Mouse (Mus musculus) heart, adult 11 months (tissue): ENCODE data around the gene Slc19a2.
A peak's percentile ranks its signal among the peaks of the same experiment; 100 is the strongest.

Experiments
- DNase-seq: peaks from one replicate; pipeline ENCODE4 v3.0.0; 2022

Slc19a2 gene

GRCm38 (mm10) chr1:164254836-164255235 lies 6.0 kb downstream of the Slc19a2 start:
- DNase-seq = no peak

DNA sequence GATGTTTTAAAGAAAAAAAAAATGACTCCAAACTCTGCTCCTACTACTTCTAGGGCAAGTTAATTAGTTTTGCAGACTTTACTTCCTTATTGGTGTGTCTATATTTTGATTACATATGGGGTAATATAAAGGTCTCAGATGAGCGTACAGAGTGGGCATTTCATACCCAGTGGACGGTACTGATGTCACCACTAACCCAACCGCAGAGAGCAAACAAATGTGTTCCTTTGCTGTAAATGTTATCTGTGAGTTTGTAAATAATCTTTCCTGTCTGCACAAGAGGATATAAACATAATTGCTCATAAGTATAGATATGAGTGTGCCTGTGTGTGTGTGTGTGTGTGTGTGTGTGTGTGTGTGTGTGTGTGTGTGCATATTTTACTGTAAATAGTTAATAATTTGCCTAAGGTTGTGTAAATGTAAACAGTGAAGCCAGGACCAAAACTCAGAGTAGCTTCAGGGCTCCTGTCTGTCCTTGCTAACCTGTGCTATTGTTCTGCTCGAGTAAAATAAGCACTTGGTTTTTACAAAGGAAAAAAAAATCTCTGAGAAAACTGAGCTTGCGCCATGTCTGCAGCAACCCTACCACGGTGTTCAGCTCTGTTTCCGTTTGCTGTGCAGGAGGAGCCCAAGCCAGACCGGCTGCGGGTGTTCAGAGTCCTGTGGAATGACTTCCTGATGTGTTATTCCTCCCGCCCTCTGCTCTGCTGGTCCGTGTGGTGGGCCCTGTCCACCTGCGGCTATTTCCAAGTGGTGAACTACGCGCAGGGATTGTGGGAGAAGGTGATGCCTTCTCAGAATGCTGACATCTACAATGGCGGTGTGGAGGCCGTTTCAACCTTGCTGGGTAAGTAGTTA lies 11.6 kb downstream of the Slc19a2 start:
- DNase-seq = no peak

- peak; percentile 92 for DNase-seq
Observed at GRCm38 (mm10) chr1:164261553-164261952, 12.7 kb downstream of the Slc19a2 start.

GRCm38 (mm10) chr1:164270941-164271340 lies 22.1 kb downstream of the Slc19a2 start:
- DNase-seq = no peak

GRCm38 (mm10) chr1:164273659-164274058 lies 24.8 kb downstream of the Slc19a2 start:
- no peak for DNase-seq

- DNase-seq = peak; percentile 100
Observed at GRCm38 (mm10) chr1:164275455-164275954, 26.7 kb downstream of the Slc19a2 start, which contains the start of gene Ccdc181. Gene Ccdc181, plus strand, starts transcription at chr1:164275585.

DNA sequence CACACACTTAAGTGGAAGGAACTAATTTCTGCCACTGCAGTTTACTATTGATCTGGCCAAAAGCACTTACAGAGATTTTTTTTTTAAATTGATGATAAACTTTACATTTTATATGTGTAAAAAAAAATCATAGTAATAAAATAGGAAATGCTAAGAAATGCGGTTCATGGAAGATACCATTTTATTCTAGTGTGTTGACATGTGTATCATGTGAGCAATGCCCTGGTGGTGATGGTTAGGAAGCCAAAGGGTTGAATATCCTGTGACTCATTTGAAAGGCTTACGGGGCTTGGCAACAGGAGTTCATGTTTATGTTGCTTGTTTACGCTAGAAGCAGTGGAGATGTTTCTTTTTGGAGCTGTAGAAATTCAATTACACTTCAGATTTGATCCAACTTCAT lies 27.7 kb downstream of the Slc19a2 start:
- no peak for DNase-seq

DNA sequence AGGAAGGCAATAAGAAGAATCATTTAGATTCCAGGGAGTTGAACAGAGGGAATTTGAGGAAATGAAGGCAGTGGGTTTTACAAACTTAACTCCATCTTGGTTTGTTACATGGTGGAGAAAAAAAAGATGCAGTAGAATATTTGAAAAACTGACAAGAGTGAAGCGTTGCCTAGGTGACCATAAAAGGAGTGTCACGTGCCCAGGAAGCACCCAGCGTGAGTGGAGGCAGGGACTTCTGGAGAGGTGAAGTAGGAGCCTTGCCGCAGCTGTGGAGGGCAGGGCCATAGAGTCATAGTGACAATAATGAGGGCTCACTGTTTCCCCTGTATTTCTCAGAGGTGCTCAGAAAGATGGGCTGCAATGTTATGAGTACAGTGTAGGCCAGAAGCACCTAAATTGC lies 30.5 kb downstream of the Slc19a2 start:
- no peak for DNase-seq

DNA sequence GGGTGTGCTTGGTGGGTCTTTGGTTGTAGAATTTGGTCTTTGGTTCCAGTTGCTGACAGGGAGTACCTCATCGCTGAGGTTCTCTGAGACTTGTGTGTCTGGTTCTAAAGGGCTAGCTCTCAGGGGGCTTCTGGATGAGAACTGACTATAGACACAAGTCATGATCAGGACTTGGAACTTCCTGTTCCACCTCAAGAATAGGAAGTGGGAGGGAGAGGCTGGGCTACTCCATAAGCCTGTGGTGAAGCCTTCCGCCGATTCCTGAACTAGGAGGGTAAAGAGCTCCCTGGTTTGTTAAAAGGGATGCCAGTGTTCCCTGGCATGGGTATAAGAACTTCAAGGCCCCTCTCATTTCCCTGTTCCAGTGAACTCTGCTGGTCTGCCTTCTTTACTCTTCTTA lies 35.2 kb downstream of the Slc19a2 start:
- no peak for DNase-seq

DNA sequence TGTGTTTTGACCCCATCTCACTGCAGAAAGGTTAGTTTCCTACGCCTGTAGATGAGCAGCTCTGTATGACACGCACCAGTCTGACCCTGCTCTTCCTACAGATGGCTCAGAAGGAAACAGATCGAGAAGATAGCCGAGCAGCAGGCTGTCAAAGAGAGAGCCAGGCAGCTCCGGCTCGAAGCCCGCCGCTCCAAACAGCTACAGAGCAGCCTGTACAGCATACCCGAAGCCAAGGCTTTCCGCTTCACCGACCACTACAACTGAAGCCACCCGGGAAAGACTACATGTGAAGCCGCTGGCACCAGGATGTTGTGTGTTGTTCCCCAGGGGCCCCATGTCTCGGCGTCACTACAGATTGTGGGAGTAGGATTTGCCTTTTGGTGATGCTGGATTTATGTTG lies 38.6 kb downstream of the Slc19a2 start:
- no peak for DNase-seq

DNA sequence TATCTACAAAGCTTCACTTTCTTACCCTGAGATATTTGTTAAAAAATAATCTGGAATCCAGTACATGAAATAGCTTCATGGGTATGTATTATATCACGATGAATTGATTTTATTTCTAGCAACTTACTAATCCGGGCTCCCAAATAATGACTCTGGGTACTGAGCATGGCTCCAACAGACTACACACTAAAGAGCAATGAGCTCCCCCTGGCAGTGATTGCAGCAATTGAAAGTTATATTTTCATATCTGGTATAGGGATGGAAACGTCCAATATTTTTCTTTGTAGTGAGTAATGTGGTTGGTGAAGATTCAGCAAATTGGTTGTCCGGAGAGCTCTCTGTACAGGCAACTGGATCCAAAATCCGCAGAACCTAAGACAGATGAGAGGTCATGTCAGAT lies 43.2 kb downstream of the Slc19a2 start:
- no peak for DNase-seq

DNA sequence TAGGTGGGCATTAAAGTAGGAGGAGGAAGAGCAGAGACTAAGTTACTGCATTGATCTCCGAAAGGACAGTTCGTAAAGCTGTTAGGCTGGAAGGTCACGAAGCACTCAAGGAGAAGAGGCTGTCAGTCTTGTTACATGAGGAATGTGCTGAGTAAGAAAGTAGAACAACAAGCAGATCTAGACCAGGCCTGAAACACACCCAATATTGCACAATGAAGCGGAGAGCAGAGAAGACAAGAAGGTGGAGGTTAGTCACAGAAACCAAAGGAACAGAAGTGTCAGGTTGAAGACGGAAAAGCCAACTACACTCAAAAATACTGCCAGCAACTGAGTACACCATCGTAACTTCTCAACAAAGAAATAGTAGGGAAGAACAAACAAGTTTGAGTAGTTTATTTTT lies 45.2 kb downstream of the Slc19a2 start:
- no peak for DNase-seq

- DNase-seq = no peak
Observed at GRCm38 (mm10) chr1:164296473-164296872, 47.6 kb downstream of the Slc19a2 start.

GRCm38 (mm10) chr1:164301949-164302348 lies 53.1 kb downstream of the Slc19a2 start:
- no peak for DNase-seq

GRCm38 (mm10) chr1:164303821-164304220 lies 55.0 kb downstream of the Slc19a2 start, which contains the start of gene Nme7:
Gene Nme7, plus strand, starts transcription at chr1:164304121.
- no peak for DNase-seq

DNA sequence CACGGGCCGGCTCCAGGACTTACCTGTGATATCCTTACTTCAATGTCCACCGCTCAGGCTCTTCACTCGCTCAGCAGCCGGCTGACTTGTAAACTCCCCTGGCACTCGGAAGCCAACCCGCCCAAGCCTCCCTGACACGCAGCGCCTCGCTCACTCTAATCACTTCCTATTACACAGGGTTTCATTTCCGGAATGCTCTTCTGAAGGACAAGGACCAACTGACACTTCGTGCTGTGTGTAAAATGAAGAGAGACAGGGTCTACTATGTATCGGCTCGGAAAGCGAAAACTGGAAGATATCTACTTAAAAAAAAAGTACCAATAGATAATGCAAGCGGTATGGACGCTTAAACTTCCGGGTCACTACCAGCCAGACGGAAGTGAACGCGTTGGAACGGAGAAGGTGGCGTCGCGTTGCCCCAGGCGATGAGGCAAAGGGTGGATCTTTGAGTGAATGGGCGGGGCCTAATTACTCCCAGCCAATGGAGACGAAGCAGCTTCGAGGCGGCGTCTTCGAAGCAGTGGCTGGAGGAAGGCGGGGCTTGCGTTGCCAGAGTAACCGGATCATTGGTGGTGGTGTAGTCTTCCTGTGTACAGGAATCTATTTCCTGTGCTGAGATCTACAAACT lies 58.4 kb downstream of the Slc19a2 start, which contains the start of gene Blzf1:
Gene Blzf1 (minus strand): TSS at position 366 of the 628 bp plus-strand sequence.
- DNase-seq = peak; percentile 100

- DNase-seq = no peak
Observed at GRCm38 (mm10) chr1:164307922-164308321, 59.1 kb downstream of the Slc19a2 start.

DNA sequence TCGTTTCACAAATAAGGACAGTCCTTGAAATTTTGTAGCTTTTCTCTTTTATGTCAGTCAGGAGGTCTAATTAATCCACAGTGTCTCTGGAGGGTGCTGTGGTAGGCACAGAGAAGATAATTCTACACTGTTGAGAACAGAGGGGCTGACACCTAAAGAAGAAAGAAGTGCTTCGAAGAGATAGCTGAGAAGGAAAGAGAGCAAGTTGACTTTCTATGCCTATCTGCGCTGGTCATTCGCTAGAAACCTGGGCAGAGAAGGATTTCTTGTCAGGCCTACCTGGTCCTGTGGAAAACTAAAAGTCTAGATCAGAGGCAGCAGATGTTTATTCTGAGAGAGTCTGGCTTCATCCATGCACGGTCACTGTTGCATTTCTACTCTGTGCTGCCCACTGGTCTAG lies 65.2 kb downstream of the Slc19a2 start:
- DNase-seq = peak; percentile 10
